Mouse (Mus musculus): ENCODE measurements at regions not wholly inside any gene's neighbourhood (a gene's known extent, or its start where the extent isn't known, plus 50 kb on each side); places are given as distances from the start of the nearest gene placed in this dataset.
A peak's percentile ranks its signal among the peaks of the same experiment; 100 is the strongest.

GRCm38 (mm10) chr16:78490245-78490644 is 86.3 kb downstream of the D16Ertd472e start:
- DNase-seq (ENCODE audit: low read depth): peak; percentile 82

- no peak for DNase-seq (ENCODE audit: low read depth)
Observed at GRCm38 (mm10) chr16:78489604-78490003, 86.9 kb downstream of the D16Ertd472e start.

DNA sequence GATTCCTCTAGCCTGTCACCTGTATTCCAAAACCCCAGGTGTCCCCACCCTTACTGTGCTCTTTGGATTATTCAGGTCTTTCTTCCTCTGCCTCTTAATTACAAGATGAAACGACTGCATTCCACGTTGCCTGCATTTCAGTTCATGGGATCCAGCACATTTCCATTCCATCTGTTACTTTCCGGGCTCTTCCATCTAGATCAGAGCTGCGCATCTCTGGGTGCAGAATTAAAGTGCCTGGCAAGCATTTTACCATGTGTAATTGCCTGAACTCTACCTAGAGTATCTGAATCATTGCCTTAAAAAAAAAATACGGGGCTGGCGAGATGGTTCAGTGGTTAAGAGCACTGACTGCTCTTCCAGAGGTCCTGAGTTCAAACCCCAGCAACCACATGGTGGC is 90.0 kb downstream of the D16Ertd472e start:
- DNase-seq (ENCODE audit: low read depth): no peak

DNA sequence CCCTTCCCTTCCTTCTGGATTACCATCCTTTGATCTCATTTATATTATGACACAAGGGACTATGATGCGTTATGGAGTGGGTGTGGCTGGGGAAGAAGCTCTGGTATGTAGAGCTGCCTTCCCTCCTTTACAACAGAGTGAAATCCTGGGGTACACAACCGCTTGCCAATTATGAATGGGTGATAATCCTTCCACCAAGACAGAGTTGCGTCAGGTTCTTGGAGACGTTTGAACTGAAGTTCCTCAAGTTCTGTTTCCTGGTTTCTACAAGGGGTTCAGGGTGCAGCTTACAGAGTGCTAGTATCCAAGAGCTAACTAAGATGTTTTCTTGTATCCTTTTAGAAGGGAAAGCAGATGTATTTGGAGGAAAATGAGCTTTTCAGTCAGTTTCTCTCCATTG is 92.2 kb downstream of the D16Ertd472e start:
- DNase-seq (ENCODE audit: low read depth): no peak

- no peak for DNase-seq (ENCODE audit: low read depth)
Observed at GRCm38 (mm10) chr16:78481571-78481970, 94.9 kb downstream of the D16Ertd472e start.

DNA sequence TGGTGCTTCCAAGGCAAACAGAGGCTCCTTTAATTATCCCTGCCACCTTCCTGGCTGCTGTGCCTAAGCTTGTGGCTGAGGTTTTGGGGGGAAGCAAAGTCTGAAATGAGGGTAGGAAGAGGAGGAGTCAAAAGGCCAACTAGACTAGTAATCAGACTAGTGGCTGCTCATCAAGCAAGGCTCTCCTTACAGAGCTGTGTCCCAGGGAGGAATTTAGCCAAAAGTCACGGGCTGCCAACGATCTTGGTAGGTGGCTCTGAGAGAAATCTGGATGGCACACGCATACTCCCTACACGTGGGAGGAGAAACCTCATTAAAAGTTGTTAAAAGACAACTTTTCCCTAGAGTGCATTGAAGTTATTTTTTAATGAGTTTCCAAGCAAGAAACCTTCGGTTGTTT is 95.4 kb downstream of the D16Ertd472e start:
- no peak for DNase-seq (ENCODE audit: low read depth)

DNA sequence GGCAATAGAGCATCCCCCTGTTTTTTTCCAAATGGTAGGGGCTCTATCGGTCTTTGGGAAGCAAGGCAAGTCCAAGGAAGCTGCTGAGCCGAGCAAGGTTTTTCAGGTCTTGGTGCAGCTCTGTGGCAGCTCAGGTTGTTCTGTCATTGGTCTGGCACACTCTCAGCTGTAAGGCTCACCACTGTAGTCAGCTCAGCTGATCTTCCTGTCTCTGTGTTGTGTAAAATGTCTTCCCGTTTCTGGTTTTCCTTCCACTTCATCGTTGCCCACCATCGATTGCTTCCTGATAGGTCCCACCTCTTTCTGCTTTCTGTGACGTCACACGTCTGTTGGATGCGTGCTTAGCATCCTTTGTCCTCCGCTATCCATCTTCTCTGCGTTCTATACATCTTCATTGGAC is 96.2 kb downstream of the D16Ertd472e start:
- DNase-seq (ENCODE audit: low read depth): no peak

DNA sequence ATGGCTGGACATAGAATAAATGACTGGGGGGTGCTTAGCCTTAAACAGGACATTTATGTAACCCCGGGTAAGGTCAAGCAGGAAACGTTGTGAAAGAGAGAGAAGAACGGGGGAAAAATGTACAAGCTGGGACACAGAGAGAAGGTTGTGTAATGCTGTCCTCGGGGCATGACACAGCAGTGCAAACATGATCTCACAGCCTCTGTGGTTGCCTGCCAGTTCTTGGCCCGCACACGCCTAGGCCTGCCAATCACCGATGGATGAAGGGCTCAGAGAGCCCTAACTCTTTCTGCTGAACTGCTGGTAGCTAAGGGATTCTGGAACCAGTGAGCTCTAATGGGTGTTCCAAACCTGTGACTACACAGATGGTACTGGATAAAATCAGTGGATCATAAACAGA is 96.5 kb upstream of the Btg3 start:
- DNase-seq (ENCODE audit: low read depth): no peak

DNA sequence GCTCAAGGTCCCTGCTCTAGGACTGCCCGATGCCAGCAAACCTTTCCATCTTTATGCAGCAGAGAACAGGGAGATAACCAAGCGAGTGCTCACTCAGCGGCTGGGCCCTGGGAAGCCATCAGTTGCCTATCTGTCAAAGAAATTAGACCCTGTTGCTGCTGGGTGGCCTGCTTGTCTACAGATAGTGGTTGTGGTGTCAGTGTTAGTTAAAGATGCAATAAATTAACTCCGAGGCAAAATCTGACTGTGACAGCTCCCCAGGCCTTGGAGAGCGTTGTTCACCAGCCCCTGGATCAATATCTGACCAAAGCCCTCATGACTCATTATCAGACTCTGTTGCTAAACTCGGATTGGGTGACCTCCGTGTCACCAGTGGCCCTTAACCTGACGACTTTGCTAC is 83.0 kb upstream of the Btg3 start:
- DNase-seq (ENCODE audit: low read depth): no peak

DNA sequence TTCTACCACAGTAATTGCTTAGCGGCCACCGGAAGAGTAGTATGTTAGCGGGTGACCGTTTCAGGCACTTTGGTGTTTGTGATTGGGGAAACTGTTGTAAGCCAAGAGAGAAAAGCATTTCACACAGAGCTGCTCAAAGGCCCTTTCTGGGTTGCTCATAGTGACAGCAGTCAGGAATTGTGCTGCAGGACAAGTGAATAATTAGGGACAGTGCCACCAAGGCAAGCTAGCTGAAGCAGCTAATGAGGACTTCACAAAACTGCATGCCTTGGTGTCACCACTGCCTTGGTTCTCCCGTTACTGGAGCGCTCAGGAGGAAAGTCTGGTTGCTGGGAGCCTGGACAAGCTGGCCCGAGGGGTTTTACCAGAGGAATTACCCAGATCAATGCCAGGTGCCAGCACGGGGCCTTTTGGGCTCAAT is 80.7 kb upstream of the Btg3 start:
- DNase-seq (ENCODE audit: low read depth): no peak

- no peak for DNase-seq (ENCODE audit: low read depth)
Observed at GRCm38 (mm10) chr16:78456345-78456744, 79.4 kb upstream of the Btg3 start.

DNA sequence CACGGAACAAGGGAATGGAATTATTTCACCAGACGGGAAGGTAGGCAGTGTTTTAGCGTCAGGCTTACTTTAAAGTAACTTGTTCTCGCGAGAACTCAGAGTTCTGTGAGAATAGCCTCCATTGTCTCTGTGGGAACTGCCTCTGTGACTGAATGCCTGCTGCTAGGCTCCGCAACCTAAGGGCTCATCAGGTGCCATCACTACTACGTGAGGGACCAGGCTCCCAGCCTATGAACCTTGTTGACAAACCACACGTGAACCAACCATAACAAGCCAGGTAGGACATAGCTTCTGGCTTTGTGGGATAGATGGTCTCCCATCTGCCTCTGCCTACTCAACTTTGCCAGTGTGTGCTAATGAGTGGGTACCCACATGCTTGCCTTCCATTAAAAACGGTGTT is 77.5 kb upstream of the Btg3 start:
- DNase-seq (ENCODE audit: low read depth): no peak

DNA sequence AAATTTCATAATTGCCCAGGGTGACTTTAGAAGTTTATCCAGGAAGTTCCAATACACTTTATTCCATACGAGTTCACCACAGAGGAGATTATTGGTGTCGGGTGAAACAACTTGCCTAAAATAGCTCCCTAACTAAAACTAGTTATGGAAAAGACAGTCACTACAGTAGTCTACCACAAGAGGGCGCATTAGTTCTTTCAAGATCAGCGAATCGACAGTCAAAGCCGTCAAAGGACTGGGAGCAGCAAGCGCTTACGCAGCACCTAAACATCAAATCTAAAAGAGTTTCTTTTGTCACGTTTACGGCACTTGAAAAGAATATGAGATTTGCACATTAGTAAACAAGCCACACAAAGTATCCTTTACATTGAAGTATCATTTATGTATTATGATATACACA is 75.3 kb upstream of the Btg3 start:
- DNase-seq (ENCODE audit: low read depth): peak; percentile 89

DNA sequence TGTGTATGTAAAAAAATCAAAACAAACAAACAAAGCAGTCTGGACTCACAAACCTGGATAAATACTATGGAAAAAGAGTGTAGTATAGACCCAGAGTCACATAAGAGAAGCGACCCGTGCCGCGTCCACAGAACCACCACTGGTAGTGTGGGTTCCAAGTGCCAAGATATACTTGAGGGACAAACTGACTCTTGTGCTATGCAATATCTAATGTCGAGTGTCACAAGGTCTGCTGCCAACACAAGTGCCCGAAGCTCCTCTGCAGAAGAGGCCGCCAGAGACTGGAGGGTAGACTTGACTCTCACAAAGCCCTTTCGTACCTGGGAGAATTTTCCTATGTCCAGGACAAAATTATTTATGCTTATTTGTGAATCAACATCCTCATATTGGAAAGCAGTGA is 74.8 kb upstream of the Btg3 start:
- DNase-seq (ENCODE audit: low read depth): peak; percentile 11

GRCm38 (mm10) chr16:78451251-78451650 is 74.3 kb upstream of the Btg3 start:
- peak; percentile 4 for DNase-seq (ENCODE audit: low read depth)

DNA sequence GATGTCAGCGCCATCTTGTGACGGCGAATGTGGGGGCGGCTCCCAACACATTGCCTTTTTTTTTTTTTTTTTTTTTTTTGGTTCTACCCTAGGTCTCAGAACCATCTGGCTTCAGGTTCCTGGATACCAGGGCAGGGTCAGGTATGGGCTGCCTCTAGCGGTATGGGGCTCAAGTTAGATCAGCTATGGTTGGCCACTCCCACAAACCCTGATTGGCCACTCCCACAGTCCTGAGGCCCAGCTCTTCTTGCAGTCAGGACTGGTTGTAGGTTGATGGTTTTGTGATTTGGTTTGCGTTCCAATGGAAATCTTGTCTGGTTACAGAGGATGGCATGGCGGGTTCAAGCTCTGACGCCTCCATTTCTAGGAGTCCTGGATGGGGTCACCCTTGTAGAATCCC is 72.2 kb upstream of the Btg3 start:
- DNase-seq (ENCODE audit: low read depth): no peak

GRCm38 (mm10) chr16:78443262-78443661 is 66.3 kb upstream of the Btg3 start:
- no peak for DNase-seq (ENCODE audit: low read depth)

DNA sequence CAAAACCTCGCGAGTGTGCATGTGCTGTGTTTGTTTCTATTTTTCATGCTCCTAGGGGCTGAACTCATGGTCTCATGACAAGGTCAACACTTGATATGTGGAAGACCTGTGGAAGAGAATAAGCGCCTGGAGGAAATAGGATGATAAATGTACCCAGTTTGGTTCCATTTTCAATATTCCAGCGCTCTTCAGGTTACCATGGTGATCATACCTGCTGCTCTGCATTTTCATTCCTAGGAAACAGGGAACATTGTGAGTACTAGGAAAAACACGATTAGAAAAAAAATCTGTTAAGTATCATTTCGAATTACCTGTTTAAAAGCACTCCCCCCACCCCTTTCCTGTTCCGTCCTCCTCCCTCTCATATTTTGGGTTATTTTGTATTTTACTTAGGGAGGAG is 65.8 kb upstream of the Btg3 start:
- DNase-seq (ENCODE audit: low read depth): no peak

GRCm38 (mm10) chr16:78441961-78442360 is 65.0 kb upstream of the Btg3 start:
- no peak for DNase-seq (ENCODE audit: low read depth)

GRCm38 (mm10) chr16:78435707-78436106 is 58.7 kb upstream of the Btg3 start:
- DNase-seq (ENCODE audit: low read depth): no peak

GRCm38 (mm10) chr16:78427470-78428041 is 50.6 kb upstream of the Btg3 start:
- no peak for DNase-seq (ENCODE audit: low read depth)

Data from naive thymus-derived CD4-positive, alpha-beta T cell, adult 2 months (primary cell).